Mouse (Mus musculus) liver, embryonic 14.5 days (tissue): Measurements from ENCODE around the gene Prrc2c.

Experiments
- CTCF ChIP-seq: IDR thresholded peaks from 2 replicates; pipeline ENCODE4 v1.5.1; 2016; ENCODE audit warnings: antibody characterized with exemption, low read depth, control low read depth
- EP300 ChIP-seq: IDR thresholded peaks from 2 replicates; pipeline ENCODE4 v1.6.1; 2016; ENCODE audit warnings: antibody characterized with exemption, low read depth

- TF ChIP-seq EP300 = no peak
- TF ChIP-seq CTCF = no peak
These were observed 19.7 kb downstream of the Prrc2c start for GRCm38 (mm10) chr1:162720645-162721044.
